Mouse (Mus musculus) B cell, adult 2 months (primary cell): ENCODE results near the gene Lgr6.

Experiments
- DNase-seq, 2 experiments: peaks; one replicate each; pipeline ENCODE4 v3.0.0; 2022

Gene Lgr6

GRCm38 (mm10) chr1:134947590-134947989 lies 157.5 kb downstream of the Lgr6 start:
- no peak for DNase-seq

GRCm38 (mm10) chr1:134942898-134943297 lies 162.2 kb downstream of the Lgr6 start:
- DNase-seq, result no peak

DNA sequence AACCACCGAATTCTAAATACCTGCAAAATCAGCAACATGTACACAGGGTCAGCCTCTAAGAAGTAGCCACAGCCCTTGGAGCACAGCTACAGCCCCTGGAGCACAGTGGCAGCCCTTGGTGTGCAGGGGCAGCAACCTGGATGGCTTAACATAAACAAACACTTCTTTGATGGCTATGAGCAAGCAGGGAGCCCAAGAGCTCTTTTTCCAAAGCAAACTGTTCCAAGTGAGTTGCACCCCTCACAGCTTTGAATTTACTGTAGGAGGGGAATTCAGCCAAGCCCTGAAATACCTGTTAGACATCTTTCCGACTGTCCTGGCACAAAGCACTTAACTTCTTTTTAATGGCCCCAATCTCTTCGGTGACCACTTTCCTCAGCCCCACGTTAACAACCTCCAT lies 164.2 kb downstream of the Lgr6 start:
- no peak for DNase-seq

DNA sequence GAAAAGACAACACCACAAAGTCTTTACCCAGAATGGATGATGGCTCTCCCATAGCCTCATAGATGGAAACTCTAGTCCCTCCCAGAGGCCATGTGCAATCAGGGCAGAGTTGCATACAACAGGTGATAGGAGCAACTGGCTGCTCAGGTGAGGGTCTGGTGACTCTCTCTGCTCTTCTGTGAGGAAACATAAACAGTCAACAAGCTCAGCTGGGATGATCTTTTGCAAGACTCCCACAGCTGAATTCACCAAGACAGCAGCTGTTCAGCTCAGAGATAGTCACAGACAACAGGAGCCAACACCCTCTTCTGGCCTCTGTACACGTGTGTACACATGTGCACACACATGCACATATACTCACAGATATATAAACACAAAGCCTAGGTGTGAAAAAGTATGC lies 166.8 kb downstream of the Lgr6 start:
- no peak for DNase-seq

DNA sequence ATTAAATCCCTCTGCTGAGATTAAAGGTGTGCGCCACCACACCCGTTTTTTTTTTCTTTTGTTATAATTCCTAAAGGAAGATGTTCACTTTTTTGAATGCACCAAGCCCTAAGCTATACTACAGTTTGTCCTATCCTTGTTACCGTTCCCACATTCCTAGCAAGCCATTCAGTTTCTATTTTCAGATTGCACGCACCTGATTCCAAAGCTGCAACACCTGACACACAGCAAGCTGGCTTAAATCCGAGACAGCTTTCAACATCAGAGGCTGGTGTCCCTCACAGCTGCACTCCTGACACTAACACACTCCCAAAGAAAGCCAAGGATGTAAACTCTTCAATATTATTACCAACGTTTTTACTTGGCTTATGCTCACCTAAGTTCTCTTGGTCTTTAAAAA lies 168.7 kb downstream of the Lgr6 start:
- no peak for DNase-seq
